Mouse (Mus musculus): ENCODE results near the gene Il4ra.

GRCm38 (mm10) chr7:125579545-125580219 is 27.8 kb downstream of the Il4ra start:
- no peak for TF ChIP-seq POLR2A (IDR thresholded peaks at IDR 0.05; ENCODE audit: control insufficient read depth, low read depth, low read length)
- no peak for TF ChIP-seq CTCF (IDR thresholded peaks at IDR 0.05; ENCODE audit: control insufficient read depth, insufficient read depth, insufficient replicate concordance, low read depth, low read length)

Data from testis, adult 2 months (tissue).